Mouse (Mus musculus): Measurements from ENCODE around the gene Cyp2c50. TPM values are rescaled to one million over a fixed set of nuclear protein-coding genes. Genes with fewer than 3 reads are reported as not detected.
"Not testable (repeated sequence)": the region's sequence is repeated elsewhere in the genome, so short reads cannot be mapped to it uniquely, and the experiment has no call there.

The Cyp2c50 gene
- polyA plus RNA-seq (2016; fragmentation: Nextera tagmentation; extraction: Ambion mirVana): not detected in 2 replicates

- H3K9me3 ChIP-seq (replicated peaks); H3K4me3 ChIP-seq; H3K4me1 ChIP-seq; DNase-seq (ENCODE audit: low spot score); H3K27me3 ChIP-seq (ENCODE audit: low read depth, poor library complexity, severe bottlenecking); H3K27ac ChIP-seq; H3K36me3 ChIP-seq: not testable (repeated sequence)
- WGBS: 98% methylated on average over 1 of the region's 1 CpGs
These were observed at the start of gene Cyp2c50 for GRCm38 (mm10) chr19:40089421-40089820. Gene Cyp2c50 (plus strand): TSS chr19:40089688.

- no peak for DNase-seq (ENCODE audit: low spot score)
- H3K27ac ChIP-seq: no peak within 1 kb of the TSS
- no peaks in the 10 kb centered on the region for H3K27me3 ChIP-seq (ENCODE audit: low read depth, poor library complexity, severe bottlenecking)
- H3K36me3 ChIP-seq: no peaks in the 10 kb centered on the region
- no peaks in the 10 kb centered on the region for H3K9me3 ChIP-seq (replicated peaks)
- no peaks in the 10 kb centered on the region for H3K4me1 ChIP-seq
- no peak within 1 kb of the TSS for H3K4me3 ChIP-seq
These were observed 15.8 kb upstream of the Cyp2c50 start, which contains the start of gene Cyp2c54 for GRCm38 (mm10) chr19:40073701-40074100. Gene Cyp2c54 (minus strand): TSS chr19:40073827.

DNA sequence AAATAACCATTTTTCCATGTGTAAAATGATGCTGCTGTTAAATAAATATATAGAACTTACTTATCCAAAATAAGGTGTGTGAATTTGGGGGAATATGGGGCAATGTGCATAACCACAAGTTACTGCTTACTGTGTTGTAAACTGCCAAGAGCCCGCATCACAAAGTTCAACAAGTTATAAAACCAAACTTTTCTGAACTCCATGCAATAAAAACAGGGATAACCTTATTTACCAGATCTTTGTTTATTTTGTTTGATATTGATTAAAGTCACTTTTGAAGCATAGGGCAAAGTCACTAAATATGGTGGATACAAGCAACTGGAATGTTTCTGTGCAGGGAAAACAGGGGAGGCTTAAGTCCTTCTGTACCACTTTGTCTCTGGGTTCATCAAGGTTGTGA, 1.1 kb upstream of the Cyp2c50 start:
- no peaks in the 10 kb centered on the region for H3K36me3 ChIP-seq
- no peak for DNase-seq (ENCODE audit: low spot score)
- H3K4me3 ChIP-seq: no peak overlapping the region
- no peak overlapping the region for H3K27ac ChIP-seq
- H3K27me3 ChIP-seq (ENCODE audit: low read depth, poor library complexity, severe bottlenecking): no peaks in the 10 kb centered on the region
- no peaks in the 10 kb centered on the region for H3K9me3 ChIP-seq (replicated peaks)
- H3K4me1 ChIP-seq: no peaks in the 10 kb centered on the region
- WGBS: 84% methylated on average over 1 of the region's 1 CpGs

GRCm38 (mm10) chr19:40091111-40091510, 1.6 kb downstream of the Cyp2c50 start:
- no peak for DNase-seq (ENCODE audit: low spot score)
- Histone ChIP-seq H3K27me3 (ENCODE audit: low read depth, poor library complexity, severe bottlenecking) (no peaks in the 10 kb centered on the region), H3K9me3 (replicated peaks) (no peaks in the 10 kb centered on the region), H3K4me1 (no peaks in the 10 kb centered on the region), H3K27ac (no peak overlapping the region), H3K4me3 (no peak overlapping the region), H3K36me3 (no peaks in the 10 kb centered on the region)
- 83% methylated on average over 3 of the region's 3 CpGs for WGBS

GRCm38 (mm10) chr19:40119624-40120023, 30.1 kb downstream of the Cyp2c50 start:
- DNase-seq (ENCODE audit: low spot score); H3K27me3 ChIP-seq (ENCODE audit: low read depth, poor library complexity, severe bottlenecking); H3K9me3 ChIP-seq (replicated peaks); H3K4me3 ChIP-seq; H3K4me1 ChIP-seq; H3K27ac ChIP-seq; H3K36me3 ChIP-seq: not testable (repeated sequence)
- whole genome bisulfite sequencing: 84% methylated on average over 13 of the region's 13 CpGs

GRCm38 (mm10) chr19:40125165-40125564, 35.7 kb downstream of the Cyp2c50 start:
- H3K4me3 ChIP-seq; H3K9me3 ChIP-seq (replicated peaks); H3K27ac ChIP-seq; H3K36me3 ChIP-seq; DNase-seq (ENCODE audit: low spot score); H3K4me1 ChIP-seq; H3K27me3 ChIP-seq (ENCODE audit: low read depth, poor library complexity, severe bottlenecking): not testable (repeated sequence)
- 93% methylated on average over 3 of the region's 3 CpGs for WGBS

DNA sequence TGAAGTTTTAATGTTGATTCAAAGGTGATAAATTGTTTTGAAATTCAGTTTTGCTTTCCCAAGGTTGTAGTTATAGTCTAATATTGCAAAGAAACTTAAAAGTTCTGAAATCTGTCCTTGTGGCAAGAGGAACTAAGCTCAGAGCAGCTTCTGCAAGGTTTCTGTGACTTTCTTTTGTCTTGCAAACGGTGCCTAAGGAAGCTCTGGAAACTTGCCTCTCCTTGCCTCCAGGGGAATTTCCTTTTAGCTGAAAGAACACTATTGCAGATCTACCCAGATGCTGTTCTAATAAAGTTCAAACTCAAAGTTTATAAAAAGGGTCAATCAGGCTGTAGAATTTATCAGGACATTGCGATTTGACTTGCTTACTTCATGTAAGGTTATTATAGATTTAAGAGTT, 37.5 kb downstream of the Cyp2c50 start:
- H3K4me1 ChIP-seq; H3K27ac ChIP-seq; H3K9me3 ChIP-seq (replicated peaks); H3K4me3 ChIP-seq; H3K27me3 ChIP-seq (ENCODE audit: low read depth, poor library complexity, severe bottlenecking); DNase-seq (ENCODE audit: low spot score); H3K36me3 ChIP-seq: not testable (repeated sequence)
- WGBS: 44% methylated on average over 2 of the region's 2 CpGs

Other genes with a start within 250 kb of the Cyp2c50 start
- not detected in 2 replicates for gene Cyp2c69, start 202.9 kb upstream of the Cyp2c50 start, polyA plus RNA-seq (2016; fragmentation: Nextera tagmentation; extraction: Ambion mirVana)
- not detected in 2 replicates for gene Cyp2c37, start 97.3 kb upstream of the Cyp2c50 start, polyA plus RNA-seq (2016; fragmentation: Nextera tagmentation; extraction: Ambion mirVana)
- not detected in 2 replicates for gene Cyp2c54, start 15.9 kb upstream of the Cyp2c50 start, polyA plus RNA-seq (2016; fragmentation: Nextera tagmentation; extraction: Ambion mirVana)
- gene Cyp2c70, start 97.6 kb downstream of the Cyp2c50 start, polyA plus RNA-seq (2016; fragmentation: Nextera tagmentation; extraction: Ambion mirVana): not detected in 2 replicates
- 63.2 and 63.7 TPM in 2 replicates for gene Pdlim1, start 182.2 kb downstream of the Cyp2c50 start, polyA plus RNA-seq (2016; fragmentation: Nextera tagmentation; extraction: Ambion mirVana)

Data from limb, embryonic 10.5 days (tissue).